Mouse (Mus musculus): ENCODE data around the gene Fmo1.

GRCm38 (mm10) chr1:162895900-162896299 lies 29.5 kb upstream of the Fmo1 start:
- no peak for TF ChIP-seq ZNF384 (IDR thresholded peaks at IDR 0.05; ENCODE audit: low read depth, low read length)
- peak; percentile 58; the same call in 1 of the 2 replicates for TF ChIP-seq ZC3H11A (IDR thresholded peaks at IDR 0.05; ENCODE audit: borderline replicate concordance, low read depth, low read length)
- no peak for TF ChIP-seq CHD2 (IDR thresholded peaks at IDR 0.05; ENCODE audit: low read depth, low read length)

All from ES-E14 (cell line).